Mouse (Mus musculus) 3134 (cell line): ENCODE results near the gene Entpd4b.
"Not testable (repeated sequence)": the region's sequence is repeated elsewhere in the genome, so short reads cannot be mapped to it uniquely, and the experiment has no call there.

Source experiments
- DNase-seq: peaks from one replicate; pipeline ENCODE4 v3.0.0-alpha.2; 2011; ENCODE audit warnings: low spot score; ENCODE audit not compliant: insufficient read length; ENCODE audit errors: extremely low read depth

Entpd4b gene

GRCm38 (mm10) chr14:69555110-69555831, at the start of gene Entpd4b:
TSS of gene Entpd4b (plus strand) at chr14:69555424.
- not testable (repeated sequence) for DNase-seq

- not testable (repeated sequence) for DNase-seq
These were observed 48.2 kb upstream of the Entpd4b start for GRCm38 (mm10) chr14:69507000-69507399.

GRCm38 (mm10) chr14:69512449-69512848, 42.8 kb upstream of the Entpd4b start, which contains the start of gene Gm27179:
TSS of gene Gm27179 (minus strand) at chr14:69512549.
- DNase-seq = not testable (repeated sequence)

GRCm38 (mm10) chr14:69520810-69521209, 34.4 kb upstream of the Entpd4b start:
- not testable (repeated sequence) for DNase-seq

GRCm38 (mm10) chr14:69523001-69523400, 32.2 kb upstream of the Entpd4b start:
- DNase-seq = not testable (repeated sequence)

GRCm38 (mm10) chr14:69526202-69526601, 29.0 kb upstream of the Entpd4b start:
- not testable (repeated sequence) for DNase-seq

GRCm38 (mm10) chr14:69536539-69536938, 18.7 kb upstream of the Entpd4b start:
- not testable (repeated sequence) for DNase-seq

GRCm38 (mm10) chr14:69540113-69540512, 15.1 kb upstream of the Entpd4b start:
- not testable (repeated sequence) for DNase-seq

GRCm38 (mm10) chr14:69542695-69543094, 12.5 kb upstream of the Entpd4b start:
- DNase-seq = not testable (repeated sequence)

- not testable (repeated sequence) for DNase-seq
These were observed 11.2 kb upstream of the Entpd4b start for GRCm38 (mm10) chr14:69544033-69544432.

- not testable (repeated sequence) for DNase-seq
These were observed 10.2 kb upstream of the Entpd4b start for GRCm38 (mm10) chr14:69545052-69545451.

- not testable (repeated sequence) for DNase-seq
These were observed 7.9 kb upstream of the Entpd4b start for GRCm38 (mm10) chr14:69547310-69547709.

- DNase-seq = not testable (repeated sequence)
These were observed 1.6 kb downstream of the Entpd4b start for GRCm38 (mm10) chr14:69556820-69557219.

- DNase-seq = not testable (repeated sequence)
These were observed 2.3 kb downstream of the Entpd4b start for GRCm38 (mm10) chr14:69557550-69557949.
